Mouse (Mus musculus) gastrocnemius, postnatal 4 days (tissue): ENCODE results near the gene Bag5. TPM values are rescaled to one million over a fixed set of nuclear protein-coding genes. Genes with fewer than 3 reads are reported as not detected.
A peak's percentile ranks its signal among the peaks of the same experiment; 100 is the strongest.

Experiments
- DNase-seq, 2 experiments: peaks; one replicate each; pipeline ENCODE4 v3.0.0; 2021 to 2022; ENCODE audit warnings: low spot score in 2 of 2, mixed read lengths in 2 of 2
- long read RNA-seq, 2 experiments: library from polyadenylated mRNA; stranded (forward); transcript quantifications; one replicate each; pipeline ENCODE4 v2.0.0; 2021
- total RNA-seq, 2 experiments: library from RNA; stranded (reverse); gene quantifications; 2 replicates each; pipeline ENCODE4 v1.2.3; 2021

Gene Bag5
- total RNA-seq, result 10 to 100 TPM; 27.5 to 32.1 TPM
- long read RNA-seq, experiment 1, transcript Bag5-202 (2 exons, 1,852 nt), result minor isoform, 10 of 71 reads
- long read RNA-seq, experiment 1, transcript Bag5-201 (2 exons, 2,139 nt), result major isoform, 55 of 71 reads
- long read RNA-seq, experiment 1, partial matches to known transcripts, result 4 of 71 reads
- long read RNA-seq, experiment 1, other reads (novel, unspliced or antisense), result 1 of 71 reads
- long read RNA-seq, experiment 2, transcript Bag5-201 (2 exons, 2,139 nt), result major isoform, 56 of 74 reads
- long read RNA-seq, experiment 2, transcript Bag5-202 (2 exons, 1,852 nt), result minor isoform, 12 of 74 reads
- long read RNA-seq, experiment 2, partial matches to known transcripts, result 0 of 74 reads
- long read RNA-seq, experiment 2, other reads (novel, unspliced or antisense), result 2 of 74 reads

DNA sequence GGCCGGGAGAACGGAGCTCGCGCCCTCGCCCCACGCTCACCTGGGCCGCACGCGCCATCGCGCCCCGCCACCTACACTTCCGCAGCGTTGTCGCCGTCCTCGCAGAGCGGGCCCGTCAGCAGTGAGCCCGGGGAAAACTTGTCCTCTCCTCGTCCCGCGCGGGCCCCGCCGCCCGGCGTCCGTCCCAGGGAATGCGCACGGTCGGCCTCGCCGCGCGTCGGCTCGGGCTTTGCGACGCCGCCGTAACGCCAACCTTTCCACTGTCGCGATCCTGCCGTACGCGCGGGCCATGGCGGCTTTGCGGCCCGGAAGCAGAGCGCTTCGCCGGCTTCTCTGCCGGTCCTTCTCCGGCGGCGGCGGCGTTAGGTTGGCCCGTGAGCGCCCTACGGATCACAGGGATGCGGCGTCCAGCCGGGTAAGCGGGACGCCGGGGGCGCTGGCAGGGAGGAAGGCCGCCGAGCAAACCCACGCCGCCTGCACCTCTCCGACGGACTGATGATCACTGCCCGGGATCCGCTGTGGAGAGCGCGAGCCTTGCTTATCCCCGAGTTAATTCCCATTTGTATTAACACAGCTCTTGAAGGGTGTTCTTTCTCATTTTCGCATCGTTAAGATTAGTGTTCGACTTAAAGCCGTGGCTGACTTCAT lies at the start of gene Bag5, which contains the start of gene Apopt1:
Gene Bag5 (minus strand): TSS at position 254 of the 648 bp plus-strand sequence.
Gene Apopt1 (plus strand): TSS at position 258 of the 648 bp plus-strand sequence.
- peak; percentile 87 to 92 for DNase-seq

DNA sequence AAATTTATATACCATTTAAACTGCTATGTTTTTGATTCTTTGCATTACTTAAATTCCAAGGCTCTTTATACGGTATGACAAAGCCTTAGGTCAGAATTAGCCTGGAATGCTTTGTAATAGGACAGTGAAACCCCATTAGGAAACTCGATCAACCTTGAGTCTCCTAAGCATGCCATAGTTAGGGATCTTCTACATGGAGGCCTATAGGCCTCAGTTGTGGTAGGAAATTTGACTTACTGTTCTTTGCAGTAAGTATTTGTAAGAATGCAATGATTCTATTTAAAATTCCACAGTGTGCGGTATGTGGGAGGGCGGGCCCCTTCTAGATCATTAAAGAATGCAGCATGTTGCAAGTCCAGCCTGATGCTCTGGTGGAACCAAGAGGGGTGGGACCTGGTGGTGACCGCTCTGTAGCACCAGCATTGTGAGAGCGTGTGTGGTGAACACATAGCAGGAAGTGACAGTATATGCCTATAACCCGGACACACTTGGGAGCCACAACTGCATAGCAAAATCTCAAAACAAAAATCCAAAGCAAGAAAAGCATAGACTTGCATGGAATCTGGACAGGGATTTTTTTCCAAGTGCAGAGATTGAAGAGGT lies 47.4 kb upstream of the Bag5 start:
- no peak for DNase-seq

DNA sequence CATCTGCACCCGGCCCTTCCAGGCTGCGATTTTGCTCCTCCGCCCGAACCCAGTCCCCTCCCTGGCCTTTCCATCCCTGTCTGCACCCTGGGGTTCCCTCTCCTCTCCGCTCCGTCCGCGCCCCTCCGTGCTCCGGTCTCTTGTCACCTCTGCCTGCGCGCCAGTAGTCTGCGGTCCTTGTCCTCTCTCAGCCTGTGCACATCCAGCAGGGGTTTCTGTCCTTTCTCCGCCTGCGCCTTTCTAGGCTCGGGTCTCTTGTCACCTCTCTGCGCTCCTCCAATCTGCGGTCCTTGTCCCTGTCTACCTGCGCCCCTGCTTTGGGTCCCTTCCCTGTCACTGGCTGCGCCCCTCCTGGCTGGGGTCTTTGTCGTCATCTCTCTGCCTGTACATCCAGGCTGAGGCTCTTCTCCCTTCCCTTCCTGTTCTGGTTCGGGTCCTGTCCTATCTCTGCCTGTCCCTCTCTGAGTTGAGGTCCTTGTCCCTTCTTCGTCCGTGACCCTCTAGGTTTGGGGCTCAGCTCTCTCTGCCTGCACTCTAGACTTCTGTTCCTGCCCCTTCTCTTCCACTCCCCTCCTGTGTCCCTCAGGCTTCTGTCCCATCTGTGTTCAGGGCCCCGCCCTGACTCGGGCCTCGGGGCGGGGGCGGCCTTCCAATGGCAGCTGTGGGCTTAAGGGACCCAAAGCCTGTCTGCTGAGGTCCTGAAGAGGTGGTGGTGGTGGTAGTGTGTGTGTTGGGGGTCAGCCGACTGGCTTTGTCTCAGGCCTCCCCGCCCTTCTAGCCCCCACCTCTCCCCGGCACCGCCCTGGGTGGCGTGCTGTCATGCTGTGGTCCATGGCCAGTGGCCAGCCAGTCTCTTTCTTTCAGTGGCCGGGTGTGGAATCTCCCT lies 46.4 kb upstream of the Bag5 start:
- peak; percentile 42 to 72 for DNase-seq

DNA sequence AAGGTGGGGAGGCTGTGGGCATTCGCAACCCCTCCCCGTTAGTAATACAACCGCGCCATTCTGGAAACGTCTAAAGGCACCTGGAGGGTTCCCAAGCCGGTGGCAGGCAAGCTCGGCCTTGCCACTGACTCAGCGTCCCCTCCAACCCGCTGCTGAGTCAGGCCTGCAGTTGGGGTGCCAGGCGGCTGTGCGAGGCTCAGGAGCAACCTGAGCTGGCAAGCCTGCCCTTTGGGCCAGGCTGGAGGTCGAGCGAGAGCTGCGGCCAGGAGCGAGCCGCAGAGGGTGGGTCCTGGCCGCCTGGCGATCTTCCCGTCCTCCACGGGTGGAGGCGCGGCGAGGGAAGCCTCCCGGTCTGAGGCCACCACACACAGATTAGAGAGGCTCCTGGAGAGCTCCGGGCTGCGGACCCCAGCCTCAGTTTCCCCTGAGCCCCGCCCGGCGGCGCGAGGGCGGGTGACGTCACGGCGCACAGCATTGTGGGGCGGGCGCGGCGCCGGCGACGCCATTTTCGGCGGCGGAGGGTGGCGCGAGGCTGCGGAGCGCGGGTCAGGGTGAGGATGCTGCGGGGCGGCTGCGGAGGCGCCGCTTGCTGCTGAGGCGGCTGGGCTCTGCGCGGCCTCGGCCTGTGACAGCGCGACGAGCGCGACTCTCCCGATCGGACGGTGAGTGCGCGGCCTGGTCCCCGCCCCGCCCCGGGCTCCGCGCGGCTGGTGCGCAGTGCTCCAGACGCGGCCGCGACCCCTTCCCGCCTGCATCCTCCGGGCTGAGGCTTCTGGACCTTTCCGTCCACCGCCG lies 45.5 kb upstream of the Bag5 start, which contains the start of gene Klc1:
Gene Klc1 (plus strand): TSS at position 469 of the 795 bp plus-strand sequence.
- peak; percentile 69 to 76 for DNase-seq

DNA sequence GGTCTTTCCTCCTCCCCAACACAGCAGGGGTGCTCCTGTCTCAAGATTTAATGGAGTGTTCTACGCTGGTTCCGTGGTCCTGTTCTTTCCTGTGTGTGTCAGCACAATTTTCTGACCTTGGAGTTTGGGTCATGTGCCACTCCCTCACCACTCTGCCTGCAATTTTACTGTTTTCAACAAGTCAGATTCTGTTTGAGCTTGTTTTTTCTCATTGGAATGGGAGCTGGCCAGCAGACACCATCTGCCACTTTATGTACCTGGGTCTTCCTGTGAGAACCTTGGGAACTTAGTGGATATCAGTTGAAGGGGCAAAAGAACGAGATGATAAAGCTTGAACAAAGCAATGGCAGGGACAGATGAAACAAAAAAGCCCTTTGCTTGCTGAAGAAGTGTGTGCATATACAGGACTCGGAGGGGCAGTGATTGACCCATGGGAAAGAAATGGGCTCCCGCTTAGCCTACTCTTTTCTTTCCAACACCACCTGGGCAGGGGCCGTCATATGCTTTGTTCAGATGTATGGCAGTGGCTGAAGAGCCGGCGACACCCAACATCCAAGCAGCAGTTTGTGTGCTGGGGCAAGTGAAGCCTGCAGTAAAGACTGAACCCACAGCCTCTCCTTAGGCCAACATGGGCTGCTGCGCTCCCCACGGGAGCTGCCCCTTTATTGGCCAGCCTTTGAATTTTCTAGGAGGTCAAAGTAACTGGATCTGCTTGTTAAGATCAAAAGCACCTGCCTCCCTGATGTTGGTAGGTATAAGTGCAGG lies 44.7 kb upstream of the Bag5 start:
- DNase-seq, result no peak

DNA sequence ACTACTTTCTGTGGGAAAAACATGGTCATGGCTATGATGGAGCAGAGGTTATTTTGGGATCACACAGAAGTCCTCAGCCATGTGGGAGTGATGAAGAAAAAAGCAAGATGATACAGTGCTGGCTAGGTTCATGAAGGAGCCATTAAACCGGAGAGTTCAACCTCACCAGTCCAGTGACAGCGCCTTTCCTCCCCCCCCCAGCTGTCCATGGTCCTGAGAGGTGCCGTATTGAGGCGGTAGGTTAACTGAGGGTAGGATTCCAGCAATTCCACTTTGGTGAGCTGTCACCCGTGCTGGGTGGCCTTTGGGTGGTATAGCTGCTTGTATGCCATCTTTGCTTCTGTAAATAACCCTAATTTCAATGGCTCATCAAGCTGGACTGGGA lies 43.6 kb upstream of the Bag5 start:
- no peak for DNase-seq

DNA sequence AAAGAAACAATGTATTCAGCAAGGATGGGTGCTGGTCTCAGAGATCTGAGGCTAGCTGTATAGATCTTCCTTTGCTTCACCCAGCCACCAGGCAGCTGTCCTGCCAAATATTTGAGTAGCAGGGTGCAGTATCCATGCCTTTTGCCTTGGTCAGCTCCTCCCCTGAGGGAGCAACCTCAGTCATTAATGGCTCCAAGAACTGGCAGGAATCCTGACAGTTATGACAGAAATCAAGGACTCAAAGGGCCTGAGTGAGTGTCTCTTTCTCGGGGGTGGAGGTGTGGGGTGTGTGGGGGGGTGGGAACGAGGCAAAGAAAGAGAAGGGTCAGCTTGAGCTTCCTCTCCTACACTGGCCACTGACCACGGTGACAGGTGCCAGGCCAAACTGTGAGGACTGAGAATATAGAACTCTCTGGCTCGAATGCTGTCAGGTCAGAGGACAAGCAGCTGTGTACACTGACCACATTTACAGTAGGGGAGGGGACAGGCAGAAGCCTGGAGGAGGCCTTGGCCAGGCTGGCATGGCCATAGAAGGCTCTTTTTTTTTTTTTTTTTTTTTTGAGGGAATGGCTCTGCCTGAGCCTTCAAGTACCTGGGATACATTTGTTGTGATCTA lies 43.1 kb upstream of the Bag5 start:
- no peak for DNase-seq

DNA sequence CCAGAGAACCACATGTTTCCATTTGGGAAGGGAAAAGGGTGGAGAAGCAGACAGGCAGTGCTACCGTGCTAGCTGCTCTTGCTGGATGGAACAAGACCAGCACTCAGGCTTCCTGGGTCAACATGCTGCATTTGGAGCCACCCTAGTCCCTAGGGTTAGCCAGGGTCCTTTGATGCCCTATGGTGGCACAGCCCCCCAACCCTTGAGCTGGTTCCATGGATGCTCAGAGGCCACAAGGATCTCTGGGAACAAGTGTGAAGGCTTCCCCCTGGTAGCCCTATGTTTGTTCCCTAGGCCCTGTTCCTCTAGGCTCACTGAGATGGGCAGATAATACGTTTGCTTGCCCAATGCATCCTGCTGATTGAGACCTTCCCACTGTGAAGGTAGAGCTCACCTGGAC lies 42.2 kb upstream of the Bag5 start:
- no peak for DNase-seq

DNA sequence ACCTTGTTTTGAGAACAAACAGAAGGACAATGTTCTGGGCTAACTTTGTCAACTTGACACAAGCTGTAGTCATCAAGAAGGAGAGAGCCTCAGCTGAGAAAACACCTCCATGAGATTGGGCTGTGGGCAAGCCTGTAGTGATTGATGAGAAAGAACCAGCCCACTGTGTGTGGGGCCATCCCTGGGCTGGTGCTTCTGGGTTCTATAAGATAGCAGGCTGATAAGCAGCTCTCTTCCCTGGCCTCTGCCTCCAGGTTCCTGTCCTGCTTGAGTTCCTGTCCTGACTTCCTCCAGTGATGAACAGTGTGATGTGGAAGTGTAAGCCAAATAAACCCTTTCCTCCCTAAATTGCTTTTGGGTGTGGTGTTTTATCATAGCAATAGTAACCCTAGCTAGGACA lies 41.7 kb upstream of the Bag5 start:
- DNase-seq, result no peak

DNA sequence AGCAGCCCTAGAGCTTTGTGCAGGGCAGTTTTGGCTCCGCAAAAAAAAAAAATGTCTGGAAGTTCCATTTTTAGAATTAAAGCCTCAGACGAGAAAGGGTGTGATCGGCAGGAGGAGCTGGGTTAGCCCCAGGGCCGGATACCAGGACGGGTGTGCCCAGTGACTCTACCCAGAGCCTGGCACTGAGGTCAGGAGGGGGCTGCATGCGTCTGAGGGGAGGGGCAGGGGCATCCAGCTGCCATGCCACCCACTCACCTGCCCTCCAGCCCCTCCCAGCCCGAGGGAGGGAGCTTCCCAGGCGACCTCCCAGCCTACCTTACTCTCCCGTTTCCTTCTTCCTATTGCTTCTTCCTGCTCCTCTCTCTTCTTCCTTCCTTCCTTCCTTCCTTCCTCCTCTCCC lies 40.3 kb upstream of the Bag5 start:
- DNase-seq, result no peak

DNA sequence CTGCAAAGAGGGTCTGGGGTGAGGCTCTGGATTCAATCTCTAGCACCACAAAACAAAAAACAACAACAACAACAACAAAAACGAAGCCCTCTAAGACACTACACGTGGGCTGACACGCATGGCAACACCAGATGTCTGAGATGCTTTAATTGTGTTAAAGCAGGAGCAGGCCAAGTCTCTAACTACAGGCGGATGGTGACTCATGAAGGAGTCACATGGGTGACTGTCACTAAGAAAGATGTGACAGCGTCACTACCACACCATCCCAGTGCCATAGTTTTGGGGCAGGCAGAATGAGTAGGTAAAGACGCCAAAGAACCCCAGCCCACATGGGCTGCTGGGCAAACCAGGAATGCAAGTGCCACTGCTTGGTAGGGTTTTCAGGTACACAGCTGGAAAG lies 39.4 kb upstream of the Bag5 start:
- no peak for DNase-seq

DNA sequence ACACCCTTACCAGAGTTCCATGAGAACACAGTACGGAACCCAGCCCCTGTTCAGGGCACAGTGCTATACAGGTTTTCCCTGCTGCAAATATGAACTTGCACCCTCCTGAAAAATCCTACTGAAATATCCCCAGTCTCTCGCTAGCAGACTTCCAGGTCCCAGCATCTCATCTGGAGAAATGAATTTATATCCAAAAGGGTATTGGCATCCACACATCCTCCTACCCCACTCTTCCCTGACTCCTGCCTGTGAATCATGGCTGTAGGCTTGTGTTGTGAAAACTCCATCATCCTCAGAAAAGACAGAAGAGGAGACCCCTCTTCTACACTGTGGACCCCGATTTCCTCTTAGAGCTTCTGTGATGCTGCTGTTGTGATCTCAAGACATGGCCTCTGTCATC lies 37.7 kb upstream of the Bag5 start:
- DNase-seq, result no peak

DNA sequence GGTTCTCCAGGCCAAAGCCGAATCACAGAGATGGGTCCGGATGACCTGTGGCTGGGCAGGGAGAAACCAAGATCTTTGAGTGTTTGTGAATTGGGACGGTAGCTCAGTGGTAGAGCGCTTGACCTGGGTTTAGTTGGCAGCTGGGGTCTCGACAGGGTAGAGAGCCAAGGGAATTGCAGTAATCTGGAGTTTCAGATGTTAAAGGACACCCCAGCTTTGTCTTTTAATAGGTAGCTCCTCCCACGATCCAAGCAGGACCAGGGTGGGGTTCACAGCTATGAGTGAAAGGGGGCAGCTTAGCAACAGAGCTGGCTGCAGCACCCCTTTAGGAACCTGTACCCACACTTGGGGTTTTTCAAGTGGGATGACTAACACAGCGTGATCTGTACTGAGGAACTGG lies 34.4 kb upstream of the Bag5 start:
- DNase-seq, result no peak

DNA sequence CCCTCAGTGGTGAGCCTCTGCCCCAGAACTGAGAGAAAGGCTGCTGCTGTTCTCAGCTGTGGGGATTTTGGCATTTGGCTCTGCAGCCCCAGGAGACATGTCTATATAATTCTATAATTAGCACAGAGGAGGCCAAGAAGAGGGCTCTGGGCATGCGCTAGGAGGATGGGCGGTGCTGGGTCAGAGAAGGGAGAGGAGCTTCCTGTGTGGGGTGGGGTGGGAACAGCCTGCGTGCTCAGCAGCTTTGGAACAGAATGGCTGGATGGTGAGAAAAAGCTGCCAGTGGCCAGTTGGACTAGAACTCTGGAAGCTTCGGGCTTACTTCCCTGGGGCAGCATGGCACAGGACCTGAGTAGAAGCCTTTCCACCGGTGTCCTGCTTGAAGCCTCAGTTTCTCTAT lies 33.0 kb upstream of the Bag5 start:
- peak in 1 of 2 experiments; percentile 74 for DNase-seq

DNA sequence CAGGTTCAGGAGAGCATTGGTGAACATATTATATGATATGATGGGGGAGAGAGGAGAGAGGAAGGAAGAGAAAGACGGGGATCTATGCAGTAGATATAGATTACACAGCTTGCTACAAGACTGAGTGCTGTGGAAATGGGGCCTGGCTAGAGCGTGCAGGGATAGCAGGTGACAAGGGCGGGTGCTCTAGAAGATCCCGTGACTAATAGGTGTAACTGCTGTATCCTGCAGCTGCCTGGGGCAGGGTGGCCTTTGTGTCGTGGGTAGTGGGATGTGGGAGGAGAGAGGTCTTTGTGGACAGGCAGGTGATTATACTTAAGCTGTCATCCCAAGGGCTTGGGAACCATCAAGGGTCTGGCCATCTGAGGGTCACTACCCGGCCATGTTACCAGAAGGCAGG lies 32.2 kb upstream of the Bag5 start:
- DNase-seq, result no peak

DNA sequence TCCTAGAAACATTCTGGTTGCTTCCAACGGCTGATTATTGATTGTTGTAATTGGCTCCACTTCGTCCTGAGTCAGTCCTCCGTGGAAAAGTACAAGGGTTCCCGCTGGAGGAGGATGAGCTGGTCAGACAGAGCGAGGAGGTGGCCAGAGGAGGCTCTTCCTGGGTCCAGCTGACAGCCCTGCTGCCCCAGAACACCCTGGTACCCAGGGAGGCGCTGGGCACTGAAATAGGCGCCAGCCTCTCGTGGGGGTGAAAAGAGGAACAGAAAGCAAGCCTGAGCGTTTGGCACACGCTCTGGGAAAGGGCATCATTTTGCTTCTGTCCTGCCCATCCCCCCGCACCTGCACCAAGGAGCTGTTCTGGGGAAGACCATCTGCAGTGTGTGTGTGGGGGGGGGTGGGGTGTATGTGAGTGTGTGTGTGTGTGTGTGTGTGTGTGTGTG lies 30.9 kb upstream of the Bag5 start:
- DNase-seq, result no peak

DNA sequence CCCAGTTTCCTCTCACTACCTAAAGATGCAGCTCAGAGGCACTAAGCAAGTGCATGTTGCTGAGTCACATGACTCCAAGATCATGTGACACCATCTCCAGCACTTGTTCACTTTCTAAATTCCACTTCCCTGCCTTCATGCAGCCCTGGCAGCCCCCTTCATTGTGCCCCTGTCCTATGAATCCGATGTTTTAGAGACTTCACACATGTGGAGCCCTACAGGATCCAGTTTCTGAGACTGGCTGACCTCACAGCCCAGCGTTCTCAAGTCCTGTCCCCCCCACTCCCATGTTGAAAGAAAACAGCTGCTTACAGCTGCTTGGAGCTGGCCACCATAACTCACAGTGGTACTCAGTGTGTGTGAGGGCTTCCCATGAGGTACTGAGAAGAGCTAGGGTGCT lies 30.4 kb upstream of the Bag5 start:
- DNase-seq, result peak in 1 of 2 experiments; percentile 36

DNA sequence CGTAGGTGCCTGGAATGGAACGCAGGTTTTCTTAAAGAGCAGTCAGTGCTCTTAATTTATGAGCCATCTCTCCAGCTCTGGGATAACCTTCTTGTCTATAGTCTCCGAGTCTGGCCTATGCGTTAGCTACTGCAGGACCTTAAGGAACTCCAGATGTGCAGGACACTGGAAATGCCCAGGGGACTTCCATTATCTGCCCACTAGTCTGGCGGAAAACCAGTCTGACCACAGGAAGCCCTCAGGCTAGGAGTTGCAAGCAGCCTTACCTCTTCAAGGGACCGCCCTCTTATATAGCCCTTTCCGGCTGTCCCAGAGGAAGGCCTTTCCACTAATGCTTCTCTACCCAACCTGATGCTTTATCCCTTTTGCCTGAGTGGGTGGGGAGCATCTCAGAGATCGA lies 28.3 kb upstream of the Bag5 start:
- no peak for DNase-seq

DNA sequence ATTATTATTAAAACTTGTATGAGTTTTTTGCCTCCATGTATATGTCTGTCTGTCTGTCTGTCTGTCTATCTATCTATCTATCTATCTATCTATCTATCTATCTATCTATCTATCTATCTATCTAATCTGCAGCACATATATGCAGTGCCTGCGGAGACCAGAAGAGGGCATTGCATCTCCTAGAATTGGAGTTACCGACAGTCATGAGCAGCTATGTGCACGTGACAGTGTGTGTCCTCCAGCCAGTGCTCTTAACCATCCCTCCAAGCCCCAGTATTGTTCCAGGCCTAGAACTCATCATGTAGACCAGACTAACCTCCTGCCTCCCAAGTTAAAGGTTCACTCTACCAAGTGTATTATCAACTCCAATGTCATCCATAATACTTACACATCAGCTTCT lies 25.7 kb upstream of the Bag5 start:
- DNase-seq, result peak in 1 of 2 experiments; percentile 70
